Mouse (Mus musculus) spleen, postnatal 4 days (tissue): ENCODE results near the gene Shroom3.

Experiments used
- DNase-seq, 2 experiments: peaks; one replicate each; pipeline ENCODE4 v3.0.0; 2022; ENCODE audit warnings: low spot score in 2 of 2

The Shroom3 gene

DNA sequence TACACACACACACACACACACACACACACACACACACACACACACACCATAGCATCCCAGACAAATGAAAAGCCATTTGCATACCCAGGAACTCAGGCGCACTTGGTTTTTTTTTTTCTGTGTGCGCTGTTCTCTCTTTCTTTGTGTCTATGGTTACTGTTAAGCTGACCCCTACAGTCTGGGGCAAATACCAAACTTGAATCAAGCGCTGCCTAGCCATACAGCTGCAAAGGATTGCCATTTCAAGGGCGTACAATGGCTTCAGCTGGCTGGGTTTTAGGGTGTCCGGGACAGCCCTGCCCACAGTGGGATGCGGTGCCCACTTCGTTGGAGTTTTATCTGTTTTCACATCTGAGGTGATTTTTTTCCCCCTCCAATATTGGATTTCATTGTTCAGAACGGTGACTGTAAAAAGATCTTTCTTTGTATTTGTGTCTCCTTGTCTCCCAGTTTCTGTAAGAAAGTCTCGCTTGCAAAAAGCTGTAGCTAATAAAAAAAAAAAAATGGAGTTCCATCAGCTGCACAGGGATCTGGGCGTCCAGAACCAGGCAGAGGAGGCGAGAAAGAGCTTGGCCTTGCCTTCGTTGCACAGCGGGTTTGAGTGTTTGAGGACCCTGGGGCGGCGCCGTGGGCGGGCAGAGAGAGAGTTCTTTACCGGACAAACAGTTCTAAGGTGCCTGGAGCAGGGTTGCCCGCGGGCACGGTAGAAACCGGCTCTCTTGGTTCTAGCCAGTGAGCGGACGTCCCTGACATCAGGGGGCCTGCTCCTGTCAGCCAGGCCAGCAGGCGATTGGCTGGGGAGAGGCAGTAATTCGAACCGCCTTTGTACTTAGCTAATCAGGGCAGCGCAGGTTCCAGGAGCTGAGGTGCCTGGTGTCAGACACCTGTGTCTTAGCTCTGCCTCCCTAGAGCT lies 125.5 kb downstream of the Shroom3 start:
- DNase-seq: no peak

DNA sequence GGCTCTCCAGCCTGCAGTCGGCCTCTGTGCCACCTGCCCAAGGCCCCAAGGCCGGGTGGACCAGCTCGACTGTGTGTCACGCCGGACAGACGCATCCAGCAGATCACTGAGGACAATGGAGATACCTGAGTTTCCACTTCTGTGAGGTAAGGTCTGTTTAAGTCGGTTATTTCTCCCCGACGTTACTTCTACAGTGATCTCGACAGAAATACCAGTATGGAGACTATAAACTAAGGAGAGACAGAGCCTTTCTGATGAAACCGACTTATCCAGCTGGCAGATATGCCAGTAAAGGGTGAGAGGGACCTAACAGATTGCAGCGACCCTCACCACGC lies 126.1 kb downstream of the Shroom3 start:
- DNase-seq: no peak

DNA sequence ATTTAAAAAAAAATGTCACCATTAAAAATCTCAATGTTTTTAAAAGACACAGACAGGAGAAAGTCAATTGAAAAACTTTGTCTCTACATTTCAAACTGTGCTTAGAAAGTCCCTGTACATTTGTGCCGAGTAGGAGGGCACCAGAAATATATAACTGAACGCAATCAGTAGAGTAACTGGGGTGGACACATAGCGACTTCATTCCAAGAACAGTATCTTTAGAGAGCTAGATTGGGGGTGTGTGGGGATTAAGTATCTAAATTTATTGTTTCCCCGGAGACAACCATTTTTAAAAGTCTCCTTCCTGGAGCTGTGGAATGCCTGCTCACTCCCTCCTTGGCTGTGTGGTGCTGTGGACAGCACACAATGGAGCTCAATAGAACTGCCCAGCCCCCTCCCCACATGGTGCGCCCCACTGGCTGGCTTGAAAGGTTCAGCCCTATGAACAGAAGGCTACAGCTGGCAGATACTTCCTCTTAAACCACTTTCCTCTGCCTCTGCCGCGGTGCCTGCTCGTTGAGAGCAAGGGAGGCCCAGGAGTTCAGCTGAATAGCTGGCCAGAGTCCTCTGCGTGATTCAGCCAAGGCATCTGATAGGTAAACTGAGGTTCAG lies 127.8 kb downstream of the Shroom3 start:
- no peak for DNase-seq

DNA sequence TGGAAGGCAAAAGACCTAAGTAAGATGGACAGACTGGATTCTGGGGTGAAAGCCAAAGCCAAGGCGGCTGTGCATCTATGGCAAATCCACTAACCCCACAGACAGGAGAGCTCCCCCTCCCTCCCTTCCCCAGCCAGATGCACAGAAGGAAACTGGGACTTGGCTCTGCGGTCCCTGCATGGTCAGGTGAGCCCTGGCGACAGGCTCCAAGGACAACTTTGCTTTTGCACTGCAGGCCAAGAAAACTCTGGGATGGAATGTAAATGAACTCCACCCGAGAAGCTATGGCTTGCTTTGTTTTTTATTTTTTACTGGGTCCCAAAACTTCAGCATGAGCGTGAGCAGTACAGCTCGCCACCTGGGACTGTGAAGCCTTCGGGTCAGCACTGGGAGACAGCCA lies 128.5 kb downstream of the Shroom3 start:
- no peak for DNase-seq

DNA sequence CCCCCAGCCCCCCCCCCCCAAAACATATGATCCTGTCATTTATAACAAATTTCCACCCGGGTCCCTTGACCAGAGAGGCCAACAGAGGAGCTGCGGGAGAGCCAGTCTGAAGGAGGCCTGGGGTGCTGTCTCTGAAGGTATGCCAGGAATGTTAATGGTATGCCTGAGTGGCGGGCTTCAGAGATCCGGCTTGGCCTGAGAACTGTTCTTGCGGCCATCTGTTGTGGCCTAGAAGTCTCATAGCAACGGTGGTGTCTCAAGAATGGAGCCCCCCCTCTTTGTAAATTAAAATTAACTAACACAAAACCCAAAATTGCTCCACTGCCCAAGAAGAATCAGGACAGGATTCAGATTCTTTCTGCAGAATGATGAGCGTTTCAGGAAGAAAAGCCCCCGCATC lies 129.7 kb downstream of the Shroom3 start:
- no peak for DNase-seq

DNA sequence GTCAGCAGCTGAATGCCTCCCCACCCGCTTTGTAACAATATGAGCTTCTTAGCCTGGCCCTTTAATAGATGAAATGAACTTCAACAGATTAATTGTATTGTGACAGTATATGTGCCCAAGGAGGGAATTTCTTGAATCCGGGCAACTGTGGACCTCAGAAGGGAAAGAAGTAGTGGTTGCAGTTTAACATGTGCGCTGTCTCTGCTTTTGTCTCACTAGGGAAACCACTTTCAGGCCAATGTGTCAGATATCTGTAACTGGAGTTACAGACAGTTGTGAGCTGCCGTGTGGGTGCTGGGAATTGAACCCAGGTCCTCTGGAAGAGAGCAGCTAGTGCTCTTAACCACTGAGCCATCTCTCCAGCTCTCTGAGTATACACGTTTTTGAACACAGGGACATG lies 130.3 kb downstream of the Shroom3 start:
- no peak for DNase-seq

DNA sequence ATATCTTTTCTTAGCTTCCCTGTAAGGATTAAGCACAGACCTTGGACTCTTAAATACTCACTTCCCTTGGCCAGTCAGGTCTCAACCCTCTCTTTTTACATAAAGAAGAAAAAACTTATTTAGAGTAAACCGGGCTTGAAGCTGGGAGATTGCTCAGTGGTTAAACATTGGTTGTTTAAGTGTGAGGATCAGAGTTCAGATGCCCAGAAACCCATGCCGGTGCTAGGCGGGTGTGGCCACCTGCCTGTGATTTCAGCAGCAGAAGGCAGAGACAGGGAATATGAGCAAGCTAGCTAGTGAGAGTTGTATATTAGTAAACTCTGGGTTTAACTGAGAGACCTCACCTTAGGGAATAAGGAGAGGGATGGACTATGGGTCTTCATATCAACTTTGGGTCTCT lies 131.4 kb downstream of the Shroom3 start:
- no peak for DNase-seq

DNA sequence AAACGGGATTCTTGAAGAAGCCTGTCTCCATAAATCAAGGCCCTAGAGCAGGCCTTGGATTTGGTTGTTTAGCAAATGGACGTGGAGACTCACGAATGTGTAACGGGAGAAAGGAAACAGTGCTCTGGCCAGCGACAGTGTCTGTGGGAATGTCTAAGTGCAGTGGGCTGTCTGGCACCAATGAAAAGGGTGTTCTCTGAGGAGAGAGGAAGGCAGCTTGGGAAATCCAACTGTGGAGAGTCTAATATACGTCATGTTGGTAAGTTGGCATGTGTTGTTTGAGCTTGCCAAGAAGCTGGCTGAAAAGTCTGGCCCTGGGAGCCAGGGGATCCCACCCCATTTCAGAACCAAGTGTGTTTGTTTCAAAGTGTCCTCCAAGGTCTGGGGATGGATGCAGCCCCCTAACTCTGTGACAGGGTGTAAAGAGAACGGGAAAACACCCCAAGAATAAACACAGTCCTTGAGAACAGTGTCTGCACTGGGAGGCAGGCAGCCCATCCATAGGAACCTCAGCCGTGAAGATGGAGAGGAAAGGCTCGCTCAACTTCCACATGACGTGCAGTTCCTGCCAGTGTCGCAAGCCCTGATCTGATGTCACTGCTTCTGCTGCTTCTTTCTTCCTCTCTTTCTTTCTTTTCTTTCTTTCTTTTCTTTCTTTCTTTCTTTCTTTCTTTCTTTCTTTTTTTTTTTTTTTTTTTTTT lies 134.0 kb downstream of the Shroom3 start:
- DNase-seq: no peak

DNA sequence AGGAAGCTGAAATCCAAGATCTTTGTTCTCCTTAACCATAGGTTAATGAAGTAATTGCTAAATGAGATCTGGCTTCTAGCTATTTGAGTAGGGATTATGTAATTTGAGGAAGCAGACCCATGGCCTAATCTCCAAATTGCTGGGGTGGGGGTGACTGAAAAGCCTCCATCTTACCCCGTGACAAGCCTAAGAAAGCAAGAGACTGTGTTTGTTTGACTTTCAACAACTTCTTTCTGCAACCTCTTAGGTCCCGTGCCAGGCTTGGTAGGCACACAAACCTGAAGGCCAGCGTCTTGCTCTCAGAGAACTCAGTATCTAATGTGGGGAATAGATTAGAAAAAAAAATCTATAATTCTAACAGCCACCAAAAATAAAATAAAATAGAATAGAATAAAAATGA lies 138.1 kb downstream of the Shroom3 start:
- no peak for DNase-seq

DNA sequence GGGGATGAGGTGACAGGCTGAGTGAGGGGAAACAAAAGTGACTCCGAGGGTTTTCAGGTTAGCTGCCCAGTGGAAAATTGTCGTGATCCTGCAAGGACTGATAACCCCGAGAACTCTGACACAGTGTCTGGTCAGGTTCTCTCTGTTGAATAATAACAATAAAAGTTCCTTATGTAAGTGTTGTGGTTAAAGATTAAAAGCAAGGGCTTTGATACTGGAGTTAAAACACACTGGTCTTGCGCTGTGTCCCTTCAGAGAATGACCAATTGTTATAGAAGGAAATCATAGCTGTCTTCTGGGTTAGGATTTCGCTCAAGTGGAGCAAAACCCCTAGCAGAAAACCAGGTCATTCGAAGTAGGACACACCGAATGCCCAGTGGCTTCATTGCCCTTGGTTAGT lies 140.3 kb downstream of the Shroom3 start:
- DNase-seq: no peak

DNA sequence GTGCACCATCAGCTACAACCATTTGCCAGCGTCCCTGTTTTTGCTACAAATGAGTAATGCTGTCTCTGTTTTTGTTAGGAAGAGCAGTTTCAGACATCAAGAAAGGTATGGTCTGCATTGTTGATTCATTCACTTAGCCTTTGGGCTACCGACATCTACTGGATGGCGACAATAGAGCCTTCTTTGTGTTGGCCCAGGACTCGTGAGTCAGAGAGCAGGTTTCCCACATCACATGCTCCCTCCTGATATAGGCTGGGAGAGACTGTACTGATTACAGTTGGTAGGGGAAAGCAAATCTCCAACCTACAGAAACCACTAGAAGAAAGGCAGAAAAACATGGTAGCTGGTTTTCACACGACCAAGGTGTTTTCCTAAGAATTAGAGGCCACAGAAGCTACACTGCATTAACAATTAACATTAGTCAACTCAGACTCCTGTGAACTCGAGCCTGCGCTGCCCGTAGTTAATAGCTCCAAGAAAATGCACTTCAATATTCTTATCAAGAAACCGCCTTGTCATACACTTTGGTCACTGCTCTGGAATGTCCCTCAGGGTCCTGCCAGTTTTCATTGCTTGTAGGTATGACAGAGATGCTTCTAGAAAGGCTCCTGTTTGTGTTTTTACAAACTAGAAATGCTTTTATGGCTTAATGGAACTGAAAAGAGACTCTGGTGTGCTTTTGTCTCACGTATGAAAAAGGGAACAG lies 141.2 kb downstream of the Shroom3 start:
- no peak for DNase-seq

DNA sequence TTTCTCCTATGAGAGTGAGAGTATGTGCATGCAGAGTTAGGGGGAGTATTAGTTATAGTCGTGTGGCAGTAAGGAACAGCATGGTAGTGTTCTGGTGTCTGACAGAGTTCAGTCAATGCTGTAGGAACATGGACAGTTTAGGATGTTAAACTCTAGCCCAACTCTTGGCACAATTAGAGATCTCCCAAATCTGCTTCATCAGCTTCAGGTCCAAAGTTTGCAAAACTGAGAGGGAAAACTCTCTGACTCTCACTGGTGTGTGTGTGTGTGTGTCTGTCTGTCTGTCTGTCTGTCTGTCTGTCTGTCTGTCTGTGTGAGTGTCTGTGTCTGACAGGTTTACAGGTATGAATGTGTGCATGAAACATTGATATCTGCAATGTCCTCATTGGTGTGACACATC lies 147.2 kb downstream of the Shroom3 start:
- DNase-seq: no peak

DNA sequence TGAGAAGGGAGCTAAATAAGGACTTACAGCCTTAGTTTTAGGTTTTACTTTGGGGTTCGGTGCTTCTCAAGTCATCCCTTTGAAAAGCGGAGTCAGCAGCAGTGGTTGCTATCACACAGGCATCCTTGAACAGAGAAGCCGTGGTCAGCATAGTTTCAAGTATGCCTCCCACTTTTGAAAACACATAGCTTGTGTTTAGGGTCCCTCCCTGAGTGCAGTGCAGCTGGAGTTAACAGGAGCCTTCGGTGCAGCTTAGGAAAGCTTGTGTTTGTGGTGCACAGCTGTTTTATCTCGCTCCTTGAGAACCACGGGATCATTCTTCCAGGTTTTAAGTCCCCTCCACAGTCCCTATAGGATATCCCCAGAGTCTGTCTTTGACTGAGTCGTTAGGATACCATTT lies 151.3 kb downstream of the Shroom3 start:
- no peak for DNase-seq

DNA sequence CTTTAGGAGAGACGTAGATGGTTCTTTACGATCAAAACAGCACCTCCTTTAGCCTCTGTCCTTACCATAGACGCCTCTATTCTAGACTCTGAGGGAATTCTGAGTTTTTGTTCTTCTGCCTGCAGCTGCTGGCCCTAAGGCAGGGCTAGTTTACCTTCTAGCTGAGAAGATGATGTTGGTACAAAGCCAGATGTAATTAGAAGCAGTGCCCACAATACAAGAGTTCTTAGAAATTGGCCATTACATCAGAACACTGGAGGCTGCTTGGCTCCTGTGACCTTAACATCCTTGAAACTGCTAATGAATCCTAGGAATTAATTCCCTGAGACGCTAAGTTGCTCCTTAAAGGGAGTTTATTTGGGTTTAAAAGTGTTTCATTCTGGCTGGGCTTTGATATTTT lies 154.1 kb downstream of the Shroom3 start:
- no peak for DNase-seq

DNA sequence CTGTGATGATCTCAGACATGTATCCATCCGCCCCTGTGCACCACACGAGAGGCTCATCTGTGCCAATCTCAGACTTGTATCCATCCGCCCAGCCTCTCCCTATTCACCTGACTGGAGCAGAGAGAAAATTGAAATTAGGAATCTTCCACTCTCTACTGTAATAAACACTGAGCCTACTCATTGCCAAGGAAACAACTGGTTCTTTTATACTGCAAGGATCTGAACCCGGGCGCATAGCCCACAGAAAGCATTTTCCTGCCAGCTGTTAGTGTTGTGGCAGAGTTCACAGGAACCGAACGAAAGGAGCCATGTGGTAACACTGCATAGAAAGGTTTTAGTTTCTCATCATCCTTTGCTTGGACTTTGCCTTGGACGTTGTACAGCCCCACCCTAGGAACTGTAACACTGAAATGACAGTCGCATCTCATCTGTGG lies 155.1 kb downstream of the Shroom3 start:
- DNase-seq: no peak

DNA sequence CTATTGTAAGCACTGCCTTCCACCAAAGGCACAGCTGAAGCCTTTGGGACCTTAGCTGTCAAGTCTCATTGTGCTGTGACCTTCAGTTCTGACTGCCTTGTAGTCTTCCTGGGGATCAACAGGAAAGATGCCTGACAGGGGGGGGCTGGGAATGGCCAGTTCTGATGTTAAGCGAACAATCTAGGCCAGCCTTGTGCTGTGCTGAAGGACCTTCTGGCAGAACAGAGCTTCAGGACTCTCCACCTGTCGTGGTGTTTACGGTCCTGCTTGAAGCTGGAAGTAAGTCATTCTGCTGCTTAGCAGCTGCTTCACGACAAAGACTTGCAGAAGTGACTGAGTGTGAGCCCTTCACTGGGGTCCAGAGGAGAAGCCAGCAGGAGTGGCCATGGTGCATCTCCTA lies 156.1 kb downstream of the Shroom3 start:
- no peak for DNase-seq

DNA sequence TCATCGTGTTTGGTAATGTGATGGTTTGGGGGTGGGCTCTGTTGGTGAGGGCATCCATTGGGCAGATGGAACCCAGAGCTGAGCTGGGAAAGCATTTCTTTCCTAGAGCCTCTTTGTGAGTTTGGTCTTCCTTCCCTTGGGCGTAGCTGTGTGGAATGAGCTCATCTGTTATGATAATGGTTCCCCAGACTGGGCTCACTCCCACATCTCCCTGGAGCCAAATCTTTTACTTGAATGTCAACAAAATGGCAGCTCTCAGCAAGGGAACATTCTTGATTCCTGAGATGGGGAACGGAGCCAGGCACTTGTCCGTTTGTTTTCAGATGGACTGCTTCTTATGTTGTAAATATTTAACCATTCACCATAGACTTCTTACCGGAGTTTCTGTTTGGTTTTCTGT lies 158.2 kb downstream of the Shroom3 start:
- no peak for DNase-seq

DNA sequence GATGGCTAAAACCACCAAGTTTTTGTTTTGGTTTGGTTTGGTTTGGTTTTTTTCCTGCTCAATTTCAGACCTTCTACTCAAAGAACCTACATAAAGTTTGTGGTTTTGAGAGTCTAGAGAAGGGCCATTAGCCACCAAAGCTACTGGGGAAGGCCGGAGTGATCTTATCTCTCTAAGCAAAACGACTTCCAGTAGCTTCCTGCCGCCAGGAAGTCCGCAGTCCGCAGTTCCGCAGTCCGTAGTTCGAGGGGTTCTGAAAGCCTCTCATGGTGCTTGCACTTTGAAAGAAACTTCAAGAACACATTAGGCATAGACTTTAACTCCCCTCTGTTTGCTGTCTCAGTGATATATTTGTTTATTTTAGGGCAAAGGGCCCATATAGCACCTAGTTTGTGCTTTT lies 159.2 kb downstream of the Shroom3 start:
- DNase-seq: no peak

DNA sequence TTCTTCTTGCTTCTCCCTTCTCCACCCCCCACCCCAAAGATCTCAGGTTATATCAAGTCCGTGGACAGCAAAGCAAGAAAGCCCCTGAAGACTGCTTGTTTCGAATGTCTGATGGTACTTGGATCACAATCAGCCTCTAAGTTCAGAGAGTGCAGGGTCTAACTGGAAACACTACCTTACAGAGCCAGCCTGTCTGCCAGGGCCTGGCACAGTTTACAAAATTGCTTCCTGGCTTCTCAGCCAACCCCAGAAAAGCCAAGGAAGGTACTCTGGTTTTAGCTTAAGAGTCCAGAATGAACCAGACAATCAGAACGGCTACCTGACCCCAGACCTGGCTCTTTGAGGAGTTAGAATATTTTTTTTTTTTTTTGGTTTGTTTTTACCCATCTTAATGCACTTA lies 159.6 kb downstream of the Shroom3 start:
- no peak for DNase-seq

DNA sequence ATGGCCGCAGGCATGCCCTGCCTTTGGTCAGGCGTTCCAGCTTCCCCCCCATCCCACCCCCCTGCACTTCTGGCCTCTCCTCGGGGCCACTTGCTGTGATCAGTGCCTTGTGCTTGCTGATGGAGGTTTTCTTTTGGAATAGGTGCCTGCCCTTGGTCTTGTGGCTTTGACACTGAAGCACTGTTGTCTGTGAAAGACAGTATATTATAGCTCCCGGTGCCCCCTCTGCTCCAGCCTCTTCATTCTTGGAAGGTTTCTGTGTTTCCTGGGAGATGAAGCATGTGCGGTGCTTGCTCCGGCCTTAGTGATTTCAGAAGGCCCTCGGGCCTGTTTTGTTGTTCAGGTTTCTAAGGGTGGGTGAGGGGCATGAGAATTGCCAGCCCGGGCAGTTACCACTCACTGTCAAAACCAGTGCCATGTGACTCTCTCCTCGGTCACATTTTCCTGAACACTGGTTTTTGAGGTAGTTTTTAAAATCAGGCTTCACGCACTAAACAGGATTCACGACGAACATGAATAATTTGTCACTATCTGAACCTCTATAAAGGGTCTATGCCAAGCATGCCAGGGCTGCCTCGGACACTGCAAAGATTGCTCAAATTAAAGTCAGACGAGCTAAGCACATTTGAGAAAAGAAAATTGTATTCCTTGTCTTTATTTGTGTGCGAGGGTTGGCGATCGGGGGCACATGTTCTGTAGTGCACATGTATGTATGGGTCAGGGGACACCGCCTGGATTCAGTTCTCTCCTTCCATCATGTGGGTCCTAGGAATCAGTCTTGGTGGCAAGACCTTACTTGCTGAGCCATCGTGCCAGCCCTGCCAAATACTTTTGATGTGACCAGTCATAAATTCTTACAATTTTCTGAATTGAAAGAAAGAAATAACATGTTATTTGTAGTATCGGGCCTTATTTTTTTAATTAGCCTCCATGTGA lies 160.9 kb downstream of the Shroom3 start:
- DNase-seq: no peak

DNA sequence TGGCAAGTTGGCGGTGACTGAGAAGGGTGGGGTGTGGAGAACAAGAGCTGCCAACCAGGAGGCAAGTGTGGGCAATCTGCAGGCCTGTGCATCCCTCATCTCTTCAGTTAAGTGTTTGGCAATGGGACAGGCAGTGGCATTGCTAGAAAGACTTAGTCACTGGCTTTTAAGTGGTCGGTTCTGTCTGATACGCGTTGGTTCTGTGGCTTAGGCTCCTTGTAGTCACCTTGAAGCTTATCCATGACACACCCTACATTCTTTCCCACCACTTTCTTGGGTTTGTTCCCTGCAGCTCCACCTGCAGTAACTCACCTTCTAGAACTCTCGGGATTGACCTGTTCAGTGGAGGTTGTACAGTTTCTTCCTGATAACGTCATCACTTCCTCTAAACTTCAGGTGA lies 166.5 kb downstream of the Shroom3 start:
- no peak for DNase-seq
